Mouse (Mus musculus) fibroblast of lung, adult 2 months (primary cell): ENCODE results near the gene Spns3.
A peak's percentile ranks its signal among the peaks of the same experiment; 100 is the strongest.

Experiments
- DNase-seq: peaks from one replicate; pipeline ENCODE4 v3.0.0-alpha.2; 2011; ENCODE audit warnings: low read depth

The Spns3 gene

DNA sequence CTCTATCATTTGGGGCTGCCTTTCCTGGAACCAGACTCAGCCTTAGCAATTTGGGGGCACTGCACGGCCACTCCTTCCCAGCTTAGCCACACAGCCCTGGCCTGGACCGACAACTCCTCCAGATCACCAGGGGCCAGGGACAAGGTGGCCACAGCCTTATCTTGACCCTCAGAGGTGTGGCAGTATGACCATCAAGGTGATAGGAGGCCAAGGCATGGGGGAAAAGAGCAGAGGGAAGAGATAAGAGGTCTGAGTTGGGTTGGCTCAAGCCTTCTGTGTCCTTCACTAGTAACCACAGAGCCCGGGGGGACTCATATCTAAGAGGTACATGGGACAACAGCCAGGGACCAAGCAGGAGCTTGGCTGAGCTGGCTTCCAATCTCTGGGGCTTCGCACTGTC, 68.4 kb downstream of the Spns3 start:
- DNase-seq: no peak

DNA sequence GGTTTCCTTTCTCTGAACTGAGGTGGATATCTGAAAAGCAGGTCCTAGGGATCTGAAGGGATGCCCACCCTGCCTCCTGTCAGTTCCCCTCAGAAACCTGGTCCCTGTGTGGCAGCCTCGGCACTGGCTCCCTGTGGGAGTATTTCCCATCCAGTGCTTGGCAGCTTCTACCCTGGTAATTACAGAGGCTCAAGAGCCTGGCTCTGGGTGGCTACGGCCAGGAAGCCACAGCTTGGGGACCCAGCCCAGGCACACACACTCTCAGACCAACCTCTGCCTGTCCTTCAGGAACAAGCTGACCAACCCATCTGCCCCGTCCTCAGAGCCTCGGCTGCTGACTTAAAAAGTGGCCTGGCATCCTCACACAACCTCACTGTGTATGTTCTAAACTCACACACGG, 69.0 kb downstream of the Spns3 start:
- no peak for DNase-seq

DNA sequence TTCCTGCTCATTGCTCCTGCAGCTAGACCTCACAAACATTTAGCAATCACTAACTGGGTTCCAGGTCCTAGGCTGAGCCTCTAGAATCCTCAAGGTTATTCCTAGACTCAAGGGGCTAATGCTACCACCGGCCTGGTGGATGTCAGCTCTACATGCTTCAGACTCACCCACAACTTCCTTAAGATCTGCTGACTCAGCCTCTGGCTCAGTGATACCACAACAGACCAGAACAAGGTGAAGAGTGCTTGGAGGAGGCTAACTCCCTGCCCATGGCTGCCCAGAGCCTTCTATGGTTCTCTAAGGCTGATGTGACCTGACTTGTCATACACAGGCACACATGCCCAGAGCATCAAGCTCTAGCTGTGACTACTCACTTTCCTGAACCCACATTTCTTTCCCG, 70.8 kb downstream of the Spns3 start:
- no peak for DNase-seq

DNA sequence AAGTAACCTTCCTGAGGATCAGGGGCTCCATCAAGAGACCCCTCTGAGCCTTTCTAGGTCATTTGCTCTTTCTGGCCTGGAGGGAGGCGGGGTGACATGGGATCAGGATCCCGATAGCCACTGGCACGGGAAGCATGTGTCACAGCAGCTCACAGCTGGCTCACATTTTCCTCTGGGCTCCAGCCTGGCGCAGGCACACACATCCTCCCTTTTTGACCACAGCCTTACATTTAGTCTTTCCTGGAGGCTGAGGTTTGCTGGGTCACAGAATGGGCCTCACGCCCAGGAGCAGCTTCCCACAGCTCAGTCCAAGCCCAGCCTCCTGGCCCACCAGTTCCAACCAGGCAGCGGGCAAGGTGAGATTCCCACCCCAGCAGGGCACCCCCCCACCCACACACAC, 72.1 kb downstream of the Spns3 start:
- peak; percentile 93 for DNase-seq

DNA sequence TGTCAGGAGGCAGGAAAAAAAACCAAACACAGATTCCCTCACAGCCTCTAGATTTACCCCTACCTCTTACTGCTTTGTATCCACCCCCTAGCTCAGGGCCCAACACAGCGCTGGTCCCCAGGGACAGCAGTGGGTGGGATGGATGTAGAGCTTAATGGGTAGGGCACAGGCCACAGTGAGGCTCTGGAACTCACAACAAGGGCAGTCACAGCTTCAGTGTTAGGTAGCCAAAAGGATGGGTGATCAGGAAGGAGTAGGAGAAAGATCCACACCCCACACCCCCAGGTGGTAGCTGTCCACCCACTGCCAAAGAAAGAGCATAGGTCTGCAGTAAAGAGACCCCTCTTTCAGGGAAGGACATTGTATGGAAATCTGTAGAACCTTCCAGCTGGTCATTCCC, 72.7 kb downstream of the Spns3 start:
- no peak for DNase-seq

DNA sequence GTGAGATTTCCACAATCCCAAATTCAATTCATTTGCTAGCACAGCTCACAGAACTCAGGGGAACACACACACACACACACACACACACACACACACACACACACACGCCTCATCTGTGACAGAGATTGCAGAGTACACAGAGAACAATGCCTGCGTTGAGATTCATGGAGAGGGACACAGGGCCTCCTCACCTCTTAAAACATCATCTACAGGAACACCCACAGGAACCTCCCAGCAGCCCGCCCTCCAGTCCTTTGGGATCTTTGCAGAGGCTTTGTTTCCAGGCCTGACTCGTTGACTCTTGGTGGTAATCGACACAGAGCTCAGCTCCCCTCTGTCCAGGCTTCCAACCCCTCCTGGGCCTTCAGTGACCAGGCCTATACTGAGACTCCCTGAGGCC, 73.1 kb downstream of the Spns3 start:
- no peak for DNase-seq

DNA sequence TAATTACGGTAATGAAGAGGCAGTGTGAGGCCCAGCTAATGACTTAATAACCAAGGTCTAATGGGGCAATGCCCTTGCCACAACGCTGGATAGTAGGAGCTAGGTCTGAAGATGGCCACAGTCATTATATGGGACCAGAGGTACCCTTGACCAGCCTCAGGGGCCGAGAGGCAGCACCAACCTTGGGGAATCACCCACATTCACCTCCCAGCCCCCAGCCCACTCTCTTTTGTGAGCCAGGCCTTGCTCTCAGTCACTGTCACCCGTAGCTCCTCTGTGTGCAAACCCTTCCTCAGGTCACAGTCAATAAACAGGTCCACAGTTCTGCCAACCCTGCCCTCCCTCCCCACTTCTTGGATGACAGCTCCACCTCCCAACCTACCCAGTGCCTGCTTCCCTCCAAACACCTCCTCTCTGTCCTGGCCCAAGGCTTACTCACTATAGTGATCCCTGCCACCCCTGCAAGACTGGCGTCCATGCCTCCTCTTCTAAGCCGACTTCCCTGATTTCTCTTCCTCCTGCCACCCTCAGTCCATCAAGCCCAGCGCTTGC, 74.2 kb downstream of the Spns3 start:
- no peak for DNase-seq

DNA sequence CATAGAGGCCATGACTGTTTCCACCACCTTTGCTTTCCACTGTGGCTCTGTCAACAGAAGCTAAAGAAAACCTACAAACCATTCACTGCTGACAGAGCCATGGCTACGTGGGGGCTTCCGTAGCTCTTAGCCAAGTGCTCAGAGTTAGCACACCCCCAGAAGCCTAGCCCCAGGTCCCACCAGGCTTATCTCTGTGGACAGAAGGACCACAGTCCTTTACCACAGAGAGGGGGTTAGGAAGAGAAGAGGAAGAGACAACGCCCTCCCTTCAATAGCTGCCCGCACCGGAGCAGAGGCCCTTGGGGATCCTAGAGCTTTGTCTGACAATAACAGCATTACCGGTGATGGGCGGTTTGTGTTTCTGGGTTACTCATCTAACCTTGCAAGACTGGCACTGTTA, 74.9 kb downstream of the Spns3 start:
- DNase-seq: no peak

DNA sequence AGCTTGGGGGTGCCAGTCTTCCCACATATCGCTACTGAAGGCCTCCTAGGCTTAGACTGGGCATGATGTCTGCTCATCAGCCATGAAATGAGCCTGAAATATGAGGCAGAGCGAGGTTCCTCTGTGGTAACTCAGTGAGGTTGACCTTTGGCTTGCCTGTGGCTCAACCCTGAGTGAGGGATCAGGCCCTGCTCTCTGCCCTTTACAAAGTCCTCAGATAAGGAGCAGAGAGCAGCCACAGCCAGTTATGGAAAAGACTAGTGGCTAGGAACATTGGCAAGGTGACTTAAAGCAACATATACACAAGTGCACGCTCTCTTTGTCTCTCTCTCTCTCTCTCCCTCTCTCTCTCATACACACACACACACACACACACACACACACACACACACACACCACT, 75.4 kb downstream of the Spns3 start:
- DNase-seq: no peak

DNA sequence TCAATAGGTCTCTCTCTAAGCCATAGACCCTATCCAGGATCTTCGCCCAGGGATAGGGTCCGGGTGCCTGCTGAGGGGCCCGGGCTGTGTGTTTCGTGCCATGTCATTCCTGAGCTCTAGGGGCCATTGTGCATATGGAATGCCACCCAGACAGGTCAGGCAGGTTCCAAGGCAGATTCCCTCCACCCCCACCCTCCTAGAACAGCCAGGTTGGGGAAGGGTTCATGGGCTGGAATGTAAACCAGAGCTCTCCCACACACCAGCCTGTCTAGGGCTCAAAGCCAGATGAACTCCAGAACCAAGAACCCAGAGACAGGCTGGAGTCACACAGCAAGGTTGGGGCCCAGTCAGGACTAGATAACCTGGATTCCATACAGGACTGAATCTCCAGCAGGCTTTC, 76.8 kb downstream of the Spns3 start:
- no peak for DNase-seq

DNA sequence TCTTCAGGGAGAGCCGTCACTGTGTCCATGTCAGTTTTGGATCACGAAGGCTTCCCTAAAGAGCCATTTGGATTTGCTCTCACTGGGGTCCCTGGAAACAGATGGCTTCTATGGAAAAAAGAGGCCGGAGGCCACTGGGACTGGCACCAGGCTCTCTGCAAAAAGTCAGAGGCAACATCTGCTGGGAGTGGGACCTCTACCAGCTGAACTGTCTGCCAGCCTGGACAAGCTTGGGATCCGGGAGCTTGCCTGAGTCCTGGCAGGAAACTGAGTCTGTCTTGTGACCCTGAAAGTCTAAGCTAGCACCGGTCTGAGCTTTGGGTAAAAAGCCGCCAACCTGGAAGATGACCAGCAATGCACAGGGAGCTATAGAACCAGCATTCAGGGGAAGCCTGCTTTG, 78.9 kb downstream of the Spns3 start:
- no peak for DNase-seq

DNA sequence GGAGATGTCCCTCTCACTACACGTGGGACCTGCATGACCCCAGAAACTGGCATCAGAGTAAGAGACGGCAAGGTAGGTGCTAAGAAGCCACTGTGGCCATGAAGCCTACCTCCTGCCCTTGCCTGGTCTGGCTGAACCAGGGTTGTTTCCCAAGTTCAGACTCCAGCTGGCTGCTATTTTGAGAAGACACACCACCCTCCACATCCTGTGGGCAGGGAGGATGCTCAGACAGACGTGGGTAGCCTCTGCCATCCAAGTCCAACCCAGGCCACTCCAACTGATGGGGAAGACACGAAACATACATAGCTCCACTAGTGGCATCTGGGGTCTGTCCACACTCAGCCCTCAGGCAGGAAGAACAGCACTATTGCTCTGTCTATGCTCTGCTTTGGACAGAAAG, 80.3 kb downstream of the Spns3 start:
- no peak for DNase-seq

DNA sequence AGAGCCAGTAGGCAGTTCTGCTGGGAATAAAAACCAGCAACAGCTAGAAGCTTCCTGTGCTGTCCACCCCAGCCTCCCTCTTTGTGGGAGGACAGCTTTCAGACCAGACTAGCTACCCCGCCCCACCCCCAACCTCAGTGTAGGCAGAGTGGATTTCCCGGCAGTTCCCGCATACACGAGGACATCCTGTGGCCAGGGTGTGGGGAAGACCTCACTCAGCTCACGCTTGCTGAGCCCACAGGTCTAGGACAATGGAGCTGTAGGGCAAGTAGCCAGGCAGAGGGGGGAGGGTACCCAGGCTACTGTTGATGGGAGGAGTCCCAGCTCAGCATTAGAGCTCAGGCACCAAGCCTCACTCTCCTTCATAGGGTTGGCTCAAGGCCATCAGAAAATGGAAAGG, 81.1 kb downstream of the Spns3 start:
- DNase-seq: no peak

DNA sequence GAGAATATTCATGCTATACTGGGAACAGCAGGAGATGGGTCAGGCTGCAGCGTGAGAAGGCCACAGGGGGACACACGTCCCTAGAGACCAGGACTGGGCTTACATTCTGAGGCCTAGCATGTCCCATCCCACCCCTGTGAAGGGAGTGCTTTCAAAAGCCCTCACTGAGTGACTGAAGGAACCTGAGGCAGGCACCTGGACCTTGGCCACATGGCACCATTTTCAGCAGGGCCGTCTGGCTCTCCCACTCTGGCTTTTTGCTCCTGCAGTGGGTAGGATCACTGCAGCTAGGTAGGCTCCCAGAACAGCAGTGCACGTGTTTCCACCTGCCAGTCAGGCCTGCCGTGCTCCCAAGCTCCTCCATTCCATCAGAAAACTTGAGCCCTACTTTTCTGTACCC, 81.8 kb downstream of the Spns3 start:
- DNase-seq: no peak

DNA sequence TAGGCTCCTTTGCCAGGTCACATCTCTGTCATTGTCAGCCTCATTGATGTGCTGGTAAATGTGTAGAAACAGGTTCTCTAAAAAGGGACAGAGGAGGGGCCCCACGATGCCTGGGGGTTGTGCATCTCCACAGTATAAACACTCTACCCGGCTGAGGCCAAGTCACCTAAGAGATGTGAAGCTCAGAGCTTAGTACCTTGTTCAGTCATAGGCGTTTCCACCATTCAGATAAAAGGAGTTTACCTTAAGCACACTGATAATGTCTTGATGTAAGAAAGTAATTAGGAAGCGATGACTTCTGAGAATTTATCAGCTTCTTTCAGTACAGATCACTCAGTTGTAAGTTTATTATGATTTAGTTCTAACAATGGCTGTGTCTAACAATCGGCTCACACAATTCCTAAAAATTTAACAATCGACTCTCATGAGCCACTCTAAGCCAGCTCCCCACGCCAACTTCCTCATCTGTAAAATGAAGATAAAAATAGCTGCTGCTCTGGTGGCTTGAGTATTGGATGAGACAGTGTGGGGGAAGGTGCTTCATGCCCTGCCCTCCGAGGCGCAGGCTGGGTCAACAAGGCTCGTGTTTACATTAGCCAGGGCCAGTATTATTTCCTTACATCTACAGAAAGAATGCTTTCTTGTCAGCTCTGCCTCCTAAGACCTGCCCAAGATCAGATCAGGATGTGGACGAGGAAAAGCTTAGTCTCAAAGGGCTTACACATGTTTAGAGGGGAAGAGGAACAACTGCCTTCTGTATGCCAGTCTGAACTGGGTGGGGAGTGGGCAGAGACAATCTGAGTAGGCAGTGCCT, 83.4 kb downstream of the Spns3 start:
- DNase-seq: no peak

DNA sequence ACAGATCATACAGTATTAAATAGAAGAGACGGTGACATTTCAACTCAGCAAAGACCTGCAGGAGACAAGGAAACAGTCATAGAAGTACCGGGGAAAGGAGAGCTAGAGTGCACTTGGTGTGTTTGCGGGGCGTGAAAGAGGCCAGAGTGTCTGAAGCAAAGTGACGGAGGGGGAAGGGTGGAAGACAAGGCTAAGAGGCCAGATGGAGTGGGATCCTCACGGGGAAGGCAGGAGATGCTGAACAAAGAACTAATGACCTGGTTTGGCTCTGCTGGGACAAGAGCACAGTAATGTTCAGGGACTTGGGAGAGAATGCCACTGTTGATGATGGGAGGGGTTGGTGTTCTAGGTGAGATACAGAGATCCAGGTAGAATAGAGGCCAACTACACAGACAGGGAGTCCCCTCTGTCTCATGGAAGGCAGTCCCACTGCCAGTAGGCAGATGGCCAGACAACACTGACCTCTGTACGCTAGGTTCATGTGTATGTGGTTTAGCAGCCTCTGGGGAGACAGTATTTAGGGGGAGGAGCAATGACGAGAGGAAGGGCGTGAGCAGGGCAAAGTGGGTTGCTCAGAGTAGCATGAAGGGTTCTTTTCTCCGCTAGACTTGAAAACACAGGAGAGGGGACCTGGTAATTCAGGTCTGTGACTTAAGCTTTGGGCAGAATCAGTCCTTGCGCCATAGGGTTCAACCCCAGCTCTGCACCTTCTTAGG, 84.2 kb downstream of the Spns3 start:
- no peak for DNase-seq

DNA sequence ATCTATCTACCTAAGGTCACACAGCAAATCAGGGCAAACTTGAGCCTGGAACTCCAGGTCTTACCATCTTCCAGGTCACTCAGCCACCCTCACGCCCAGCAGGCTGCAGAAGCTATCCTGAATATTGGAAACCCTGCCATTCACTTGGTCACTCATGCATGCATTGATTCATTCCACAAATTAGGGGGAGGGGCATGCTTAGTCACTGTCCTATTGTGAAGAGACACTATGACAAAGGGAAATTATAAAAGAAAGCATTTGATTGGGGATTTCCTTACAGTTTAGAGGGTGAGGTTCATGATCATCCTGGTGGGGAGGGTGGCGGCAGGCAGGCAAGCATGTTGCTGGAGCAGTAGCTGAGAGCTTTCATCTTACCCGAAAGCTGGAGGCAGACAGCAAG, 85.5 kb downstream of the Spns3 start:
- DNase-seq: no peak

DNA sequence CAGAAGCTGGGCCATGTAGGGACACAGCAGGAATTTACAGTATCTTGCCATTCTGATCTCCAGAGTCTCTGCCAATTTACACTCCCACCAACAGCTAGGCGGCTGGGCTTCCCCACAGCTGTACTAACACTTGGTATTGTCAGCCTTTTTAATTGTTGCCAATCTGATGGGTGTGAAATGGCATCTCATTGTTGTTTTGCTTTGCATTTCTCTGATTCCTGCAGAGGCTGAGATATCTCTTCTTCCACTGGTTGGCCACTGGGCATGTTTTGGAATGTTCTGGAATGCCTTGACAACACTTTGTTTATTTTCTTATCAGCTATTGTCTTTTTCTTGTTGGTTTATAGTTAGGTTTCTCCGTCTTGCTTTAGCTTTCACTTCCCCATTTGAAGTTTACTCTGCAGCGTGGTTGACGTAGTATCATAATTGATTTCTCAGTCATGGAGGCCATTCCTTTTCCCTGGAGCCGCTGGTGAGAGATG, 88.8 kb downstream of the Spns3 start:
- no peak for DNase-seq

DNA sequence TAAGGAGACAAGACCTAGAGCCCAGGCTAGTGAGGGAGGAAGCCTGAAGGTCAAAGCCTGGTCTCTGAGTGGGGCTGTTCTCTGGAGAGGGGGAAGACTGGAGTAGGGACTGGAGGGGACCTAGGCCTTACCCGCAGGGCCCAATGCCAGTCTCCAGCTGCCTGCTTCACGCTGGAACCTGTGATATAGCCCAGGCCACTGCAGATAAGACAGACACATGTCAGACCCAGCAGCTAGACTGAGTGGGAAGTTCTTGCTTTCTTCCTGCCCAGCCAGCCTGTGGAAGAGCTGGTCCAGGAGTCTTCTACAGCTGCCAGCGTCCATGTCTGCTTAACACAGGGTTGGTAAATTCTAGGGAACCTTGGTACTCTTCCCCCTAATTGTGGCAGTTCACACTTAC, 91.8 kb downstream of the Spns3 start:
- DNase-seq: no peak

DNA sequence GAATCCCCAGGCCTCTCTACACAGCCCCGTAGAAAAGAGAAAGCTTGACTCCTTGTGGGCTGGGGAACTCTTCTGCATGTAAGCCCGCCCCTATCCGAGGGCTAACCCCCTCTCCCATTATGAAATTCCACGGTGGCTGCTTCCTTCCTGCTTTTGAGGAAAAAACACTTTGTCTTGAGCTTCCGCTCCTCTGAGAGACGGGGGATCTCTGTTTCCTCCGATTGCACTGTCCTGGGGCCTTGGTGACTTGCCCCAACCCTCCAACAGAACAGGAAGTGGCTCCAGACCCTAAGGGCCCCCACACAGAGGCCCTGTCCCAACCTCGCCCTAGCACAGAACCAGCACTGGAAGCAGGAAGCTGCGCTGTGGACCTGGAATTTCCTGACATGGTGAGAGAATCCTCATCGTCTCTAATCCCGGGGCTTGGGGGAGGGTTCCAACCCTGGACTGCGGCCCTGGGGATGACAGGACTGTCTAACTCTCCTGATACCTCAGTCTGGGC, 92.3 kb downstream of the Spns3 start:
- DNase-seq: no peak

DNA sequence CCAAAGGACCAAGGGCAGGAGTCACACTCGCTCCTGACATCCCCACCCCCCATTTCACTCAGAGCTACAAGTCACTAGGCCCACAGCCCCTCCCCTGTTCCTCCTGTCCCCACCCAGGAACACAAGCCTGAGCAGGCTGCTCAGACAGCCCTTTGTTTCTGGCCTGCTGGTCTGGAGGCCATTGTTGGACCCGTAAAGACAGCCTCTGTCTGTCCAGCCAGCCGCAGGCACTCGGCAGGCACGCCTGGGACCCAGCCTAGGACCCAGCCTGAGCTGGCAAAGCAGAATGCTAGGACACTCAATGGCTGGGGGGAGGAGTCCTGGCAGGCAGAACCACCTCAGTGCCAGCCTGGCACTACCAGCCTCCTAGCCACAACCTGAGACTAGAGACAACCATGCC, 94.6 kb downstream of the Spns3 start:
- no peak for DNase-seq

DNA sequence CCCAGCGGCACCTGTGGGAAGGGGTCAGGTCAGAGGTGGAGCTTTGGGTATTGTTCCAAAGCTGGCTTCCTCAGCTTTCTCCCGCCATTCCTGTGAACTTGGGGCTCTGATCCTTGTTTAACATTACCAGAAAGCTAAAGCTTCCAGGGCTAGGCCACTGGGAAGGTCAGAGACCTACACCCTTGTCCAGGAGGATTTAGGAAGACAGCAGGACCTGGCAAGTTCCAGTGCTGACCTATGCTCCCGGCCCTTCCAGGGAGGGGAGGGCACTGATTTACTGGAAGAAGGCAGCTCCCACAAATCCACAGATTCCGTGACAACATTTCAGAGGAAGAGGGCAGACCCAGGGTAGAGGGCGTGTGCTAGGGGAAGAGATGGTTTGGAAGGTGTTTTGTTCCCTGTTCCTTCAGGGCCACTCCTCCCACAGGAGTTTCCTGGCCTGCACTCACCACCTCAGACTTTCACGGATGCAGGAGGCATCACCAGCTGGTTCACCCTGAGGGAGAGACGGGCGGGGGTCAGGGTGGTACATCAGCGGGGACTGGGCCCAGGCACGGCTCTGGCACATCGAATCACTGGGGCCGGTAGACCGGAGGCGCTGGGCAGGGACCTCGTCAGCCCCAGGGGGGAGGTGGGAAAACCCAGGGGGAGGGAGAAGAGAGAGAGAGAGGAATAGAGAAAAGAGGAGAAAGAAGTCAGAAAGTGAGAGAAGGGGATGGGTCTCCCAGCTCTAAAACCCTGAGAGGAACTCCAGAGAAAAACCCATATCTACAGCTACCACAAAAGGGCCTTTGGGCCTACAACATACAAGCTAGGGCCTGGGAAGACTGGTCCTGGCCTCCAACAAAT, 97.0 kb downstream of the Spns3 start:
- no peak for DNase-seq
